Mouse (Mus musculus): ENCODE results near the gene Prr11.
"Not testable (repeated sequence)": the region's sequence is repeated elsewhere in the genome, so short reads cannot be mapped to it uniquely, and the experiment has no call there.

The Prr11 gene

DNA sequence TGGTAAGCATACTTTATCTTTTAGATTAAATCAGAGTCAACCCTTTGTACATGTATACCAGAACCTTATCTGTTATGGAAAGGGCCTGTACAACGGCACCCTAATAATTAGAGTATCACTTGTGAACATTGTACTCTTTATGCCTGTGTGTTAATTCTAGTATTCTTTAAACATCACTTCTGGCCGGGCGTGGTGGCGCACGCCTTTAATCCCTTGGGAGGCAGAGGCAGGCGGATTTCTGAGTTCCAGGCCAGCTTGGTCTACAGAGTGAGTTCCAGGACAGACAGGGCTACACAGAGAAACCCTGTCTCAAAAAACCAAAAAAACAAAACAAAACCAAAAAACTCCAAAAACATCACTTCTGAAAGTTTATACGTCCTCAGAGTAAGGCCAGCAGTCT is 59.6 kb downstream of the Prr11 start:
- in situ Hi-C loops (cut with MboI; ENCODE audit: unreplicated experiment in 2 of 2) = not testable (repeated sequence)

GRCm38 (mm10) chr11:87046968-87047367 is 61.5 kb downstream of the Prr11 start:
- in situ Hi-C loops (cut with MboI; ENCODE audit: unreplicated experiment in 2 of 2) = no loop called here

DNA sequence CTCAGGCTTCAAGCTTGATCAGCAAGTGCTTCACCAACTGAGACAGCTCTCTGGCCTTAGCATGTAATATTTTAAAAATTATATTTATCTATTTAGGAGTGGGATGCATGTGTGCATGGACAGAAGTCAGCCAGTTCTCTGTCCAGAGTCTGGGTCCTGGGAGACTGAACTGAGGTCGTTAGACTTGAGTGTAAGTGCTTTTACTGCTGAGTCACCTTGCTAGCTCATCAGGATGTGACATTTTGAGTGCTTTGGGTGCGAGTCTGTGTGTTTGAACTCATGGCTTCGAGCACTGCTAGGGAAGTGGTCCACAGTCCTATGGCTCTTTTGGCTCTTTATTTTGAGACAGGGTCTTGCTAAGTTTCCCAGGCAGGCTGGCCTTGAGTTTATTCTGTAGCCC is 65.5 kb downstream of the Prr11 start:
- in situ Hi-C loops (cut with MboI; ENCODE audit: unreplicated experiment in 2 of 2) = no loop called here

- in situ Hi-C loops (cut with MboI; ENCODE audit: unreplicated experiment in 2 of 2) = no loop called here
Observed at GRCm38 (mm10) chr11:87039307-87039963, 69.1 kb downstream of the Prr11 start.
